Mouse (Mus musculus) G1E (cell line): ENCODE measurements around the gene Gphn.

ENCODE experiments used
- CTCF ChIP-seq: IDR thresholded peaks from 2 replicates; pipeline ENCODE4 v1.5.1; 2012; ENCODE audit warnings: low read depth, low read length, inconsistent platforms, mixed read lengths
- GATA1 ChIP-seq: IDR thresholded peaks from 2 replicates; pipeline ENCODE4 v1.6.1; 2012; ENCODE audit warnings: borderline replicate concordance, low read length, inconsistent platforms, mixed read lengths
- GATA2 ChIP-seq: IDR thresholded peaks from 2 replicates; pipeline ENCODE4 v1.6.1; 2012; ENCODE audit warnings: low read depth, low read length, inconsistent platforms, borderline replicate concordance
- POLR2AphosphoS5 ChIP-seq: IDR thresholded peaks from 2 replicates; pipeline ENCODE4 v1.6.1; 2012; ENCODE audit warnings: low read depth, low read length, inconsistent platforms; ENCODE audit not compliant: insufficient replicate concordance
- TAL1 ChIP-seq: conservative IDR thresholded peaks from 2 replicates; pipeline ENCODE4 v1.6.1; 2012; ENCODE audit warnings: low read depth, low read length, inconsistent platforms, mixed read lengths

DNA sequence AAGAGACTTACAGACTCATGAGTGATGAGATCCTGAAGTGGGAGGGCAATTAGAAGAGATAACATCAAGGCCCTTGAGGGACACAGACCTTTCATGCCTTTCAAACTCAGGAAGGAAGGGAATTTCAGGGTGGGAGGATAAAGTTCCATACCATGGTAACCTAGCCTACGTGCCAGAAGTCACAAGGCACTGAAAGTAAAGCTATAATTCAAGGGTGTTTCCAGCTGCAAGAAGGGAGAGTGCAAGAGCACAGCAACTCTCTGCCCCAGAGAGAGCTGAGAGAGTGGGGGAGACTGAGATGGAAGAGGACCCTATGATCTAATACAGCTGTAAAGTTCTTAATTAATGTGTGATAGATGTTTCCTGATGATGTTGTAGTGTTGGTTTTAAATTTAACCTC, 413.3 kb downstream of the Gphn start:
- TF ChIP-seq CTCF (no peak), TAL1 (no peak), GATA2 (no peak), GATA1 (no peak), POLR2AphosphoS5 (no peak)
